Mouse (Mus musculus) ZHBTc4 (cell line): ENCODE measurements around the gene Dmbx1.
A peak's percentile ranks its signal among the peaks of the same experiment; 100 is the strongest.

Source experiments
- DNase-seq: peaks from one replicate; pipeline ENCODE4 v3.0.0-alpha.2; 2011; ENCODE audit warnings: low read depth, low spot score

The Dmbx1 gene

GRCm38 (mm10) chr4:115890066-115890465 is 49.7 kb downstream of the Dmbx1 start:
- DNase-seq, result peak; percentile 49

GRCm38 (mm10) chr4:115886875-115887274 is 52.9 kb downstream of the Dmbx1 start:
- peak; percentile 24 for DNase-seq

GRCm38 (mm10) chr4:115885846-115886245 is 53.9 kb downstream of the Dmbx1 start:
- DNase-seq, result no peak

- DNase-seq, result no peak
These were observed 55.7 kb downstream of the Dmbx1 start, which contains the start of gene Kncn for GRCm38 (mm10) chr4:115884022-115884421. TSS of gene Kncn (plus strand) at chr4:115884400.

GRCm38 (mm10) chr4:115882195-115882594 is 57.5 kb downstream of the Dmbx1 start:
- no peak for DNase-seq

GRCm38 (mm10) chr4:115881183-115881582 is 58.5 kb downstream of the Dmbx1 start:
- DNase-seq, result no peak

- DNase-seq, result no peak
These were observed 60.9 kb downstream of the Dmbx1 start for GRCm38 (mm10) chr4:115878828-115879227.

- peak; percentile 88 for DNase-seq
These were observed 61.5 kb downstream of the Dmbx1 start for GRCm38 (mm10) chr4:115878216-115878678.

GRCm38 (mm10) chr4:115873231-115873630 is 66.5 kb downstream of the Dmbx1 start:
- DNase-seq, result peak; percentile 74

- no peak for DNase-seq
These were observed 70.1 kb downstream of the Dmbx1 start for GRCm38 (mm10) chr4:115869512-115870210.
